Mouse (Mus musculus) small intestine, adult 2 months (tissue): ENCODE measurements around the gene Nfib.

ENCODE experiments used
- CTCF ChIP-seq: fragments of 200-500 bp; IDR thresholded peaks from 2 replicates; pipeline ENCODE4 v1.5.1; 2012; ENCODE audit warnings: low read depth, mild to moderate bottlenecking, control low read depth, inconsistent platforms, low read length, moderate library complexity, mixed read lengths; ENCODE audit not compliant: insufficient replicate concordance, insufficient read length; ENCODE audit errors: extremely low read depth
- POLR2A ChIP-seq: fragments of 200-500 bp; IDR thresholded peaks from 2 replicates; pipeline ENCODE4 v1.6.1; 2012; ENCODE audit warnings: low read depth, mild to moderate bottlenecking, control low read depth, inconsistent platforms, low read length, moderate library complexity

DNA sequence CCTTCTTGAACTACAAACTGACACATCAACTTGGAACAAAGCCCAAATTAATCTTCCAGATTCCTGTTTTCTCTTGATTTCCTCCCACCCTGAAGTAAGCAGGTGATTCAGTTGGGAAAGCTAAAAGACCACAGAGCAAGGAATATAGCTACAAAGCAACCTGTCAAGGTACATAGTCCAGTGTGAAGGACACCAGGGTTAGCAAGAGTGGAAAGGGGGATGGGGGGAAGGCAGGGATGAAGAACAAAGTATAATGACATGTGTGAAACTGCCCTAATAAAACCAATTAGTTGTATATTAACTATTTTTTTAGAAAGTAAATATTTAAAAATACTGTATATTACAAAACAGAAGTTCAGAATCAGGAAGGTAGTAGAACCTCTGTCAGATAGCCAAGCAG, 325.0 kb downstream of the Nfib start:
- TF ChIP-seq CTCF (no peak), POLR2A (no peak)
